Mouse (Mus musculus) myocyte (in vitro differentiated cells): ENCODE measurements around the gene Sulf2. TPM values are rescaled to one million over a fixed set of nuclear protein-coding genes. Genes with fewer than 3 reads are reported as not detected.

Source experiments
- H3K27me3 ChIP-seq: one replicate; pipeline ENCODE4 v1.6.1; 2011; ENCODE audit not compliant: control insufficient read depth, insufficient read depth, insufficient read length
- H3K36me3 ChIP-seq: one replicate; pipeline ENCODE4 v1.6.1; 2011; ENCODE audit not compliant: control insufficient read depth, insufficient read depth
- H3K4me2 ChIP-seq: one replicate; pipeline ENCODE4 v1.6.1; 2011; ENCODE audit warnings: low read depth, control low read depth
- H3K4me3 ChIP-seq: one replicate; pipeline ENCODE4 v1.5.1; 2011; ENCODE audit warnings: mild to moderate bottlenecking, control low read depth, moderate library complexity
- H3K79me2 ChIP-seq: one replicate; pipeline ENCODE4 v1.6.1; 2011; ENCODE audit not compliant: control insufficient read depth, insufficient read depth
- H3ac ChIP-seq: one replicate; pipeline ENCODE4 v1.6.1; 2011; ENCODE audit not compliant: control insufficient read depth, insufficient read length
- CEBPB ChIP-seq: IDR thresholded peaks from 2 replicates; pipeline ENCODE4 v1.6.1; 2011; ENCODE audit warnings: mild to moderate bottlenecking, moderate library complexity; ENCODE audit not compliant: poor library complexity, insufficient read depth, severe bottlenecking
- E2F4 ChIP-seq: IDR thresholded peaks from one replicate; pipeline ENCODE4 v1.6.1; 2011; ENCODE audit warnings: mild to moderate bottlenecking, control low read depth, moderate library complexity; ENCODE audit not compliant: insufficient read depth
- MAX ChIP-seq: IDR thresholded peaks from one replicate; pipeline ENCODE4 v1.6.1; 2011; ENCODE audit warnings: low read depth, mild to moderate bottlenecking, control low read depth
- MYOD1 ChIP-seq, 3 experiments: IDR thresholded peaks; one replicate each; pipeline ENCODE4 v1.6.1; 2011; ENCODE audit warnings: control low read depth in 2 of 3, low read depth in 2 of 3, mild to moderate bottlenecking in 2 of 3, moderate library complexity in 1 of 3; ENCODE audit not compliant: insufficient read length in 2 of 3, control insufficient read depth in 1 of 3
- MYOG ChIP-seq, 3 experiments: IDR thresholded peaks; one replicate each; pipeline ENCODE4 v1.6.1; 2011; ENCODE audit warnings: control low read depth in 2 of 3, low read depth in 2 of 3, mild to moderate bottlenecking in 2 of 3; ENCODE audit not compliant: insufficient read length in 2 of 3, control insufficient read depth in 1 of 3, insufficient read depth in 1 of 3
- POLR2A ChIP-seq: IDR thresholded peaks from one replicate; pipeline ENCODE4 v1.6.1; 2011; ENCODE audit warnings: low read depth, mild to moderate bottlenecking, control low read depth, moderate library complexity; ENCODE audit not compliant: insufficient read length
- POLR2AphosphoS2 ChIP-seq: IDR thresholded peaks from one replicate; pipeline ENCODE4 v1.6.1; 2011; ENCODE audit warnings: low read depth, control low read depth; ENCODE audit not compliant: insufficient read length
- REST ChIP-seq: IDR thresholded peaks from one replicate; pipeline ENCODE4 v1.6.1; 2011; ENCODE audit warnings: mild to moderate bottlenecking, control low read depth, moderate library complexity; ENCODE audit not compliant: insufficient read depth, insufficient read length
- SRF ChIP-seq: IDR thresholded peaks from one replicate; pipeline ENCODE4 v1.6.1; 2011; ENCODE audit warnings: low read depth; ENCODE audit not compliant: control insufficient read depth, insufficient read length
- TCF12 ChIP-seq: IDR thresholded peaks from one replicate; pipeline ENCODE4 v1.6.1; 2011; ENCODE audit warnings: mild to moderate bottlenecking, control low read depth; ENCODE audit not compliant: poor library complexity, insufficient read depth, severe bottlenecking
- TCF3 ChIP-seq: IDR thresholded peaks from one replicate; pipeline ENCODE4 v1.6.1; 2011; ENCODE audit warnings: low read depth, control low read depth; ENCODE audit not compliant: insufficient read length
- USF1 ChIP-seq: IDR thresholded peaks from one replicate; pipeline ENCODE4 v1.6.1; 2011; ENCODE audit warnings: low read depth, mild to moderate bottlenecking, control low read depth, moderate library complexity
- polyA plus RNA-seq: library from polyadenylated mRNA; unstranded; fragments of >200 nt; fragmentation: generic; extraction: Trizol; gene quantifications from one replicate; pipeline ENCODE4 v1.2.1, GENCODE M21; 2012; ENCODE audit warnings: missing spikeins

Gene Sulf2
- polyA plus RNA-seq, 1 experiment, result 36.7 TPM

- Histone ChIP-seq H3ac (no peak overlapping the region), H3K27me3 (no peaks in the 10 kb centered on the region), H3K4me2 (no peak overlapping the region), H3K36me3 (no peaks in the 10 kb centered on the region), H3K4me3 (no peak overlapping the region), H3K79me2 (no peaks in the 10 kb centered on the region)
- no peak for TF ChIP-seq CEBPB
- no peak for TF ChIP-seq MYOD1 (IDR thresholded peaks at IDR 0.05; ENCODE audit: control insufficient read depth in 1 of 3, insufficient read length in 2 of 3, low read depth in 2 of 3)
- TF ChIP-seq REST, result no peak
- no peak for TF ChIP-seq TCF12
- TF ChIP-seq MAX, result no peak
These were observed 13.4 kb upstream of the Sulf2 start for GRCm38 (mm10) chr2:166168868-166169267.

GRCm38 (mm10) chr2:166167387-166167786 lies 11.9 kb upstream of the Sulf2 start:
- no peak for TF ChIP-seq MYOG (IDR thresholded peaks at IDR 0.05; ENCODE audit: control insufficient read depth in 1 of 3, insufficient read depth in 1 of 3, insufficient read length in 2 of 3, low read depth in 2 of 3)
- TF ChIP-seq TCF3, result no peak
- TF ChIP-seq MYOD1 (IDR thresholded peaks at IDR 0.05; ENCODE audit: control insufficient read depth in 1 of 3, insufficient read length in 2 of 3, low read depth in 2 of 3), result peak in 1 of 3 experiments; percentile 1
- no peaks in the 10 kb centered on the region for H3K27me3 ChIP-seq
- H3K4me3 ChIP-seq, result no peak overlapping the region
- no peak overlapping the region for H3ac ChIP-seq
- no peaks in the 10 kb centered on the region for H3K36me3 ChIP-seq
- H3K4me2 ChIP-seq, result peak overlapping the region; percentile 36
- no peaks in the 10 kb centered on the region for H3K79me2 ChIP-seq

DNA sequence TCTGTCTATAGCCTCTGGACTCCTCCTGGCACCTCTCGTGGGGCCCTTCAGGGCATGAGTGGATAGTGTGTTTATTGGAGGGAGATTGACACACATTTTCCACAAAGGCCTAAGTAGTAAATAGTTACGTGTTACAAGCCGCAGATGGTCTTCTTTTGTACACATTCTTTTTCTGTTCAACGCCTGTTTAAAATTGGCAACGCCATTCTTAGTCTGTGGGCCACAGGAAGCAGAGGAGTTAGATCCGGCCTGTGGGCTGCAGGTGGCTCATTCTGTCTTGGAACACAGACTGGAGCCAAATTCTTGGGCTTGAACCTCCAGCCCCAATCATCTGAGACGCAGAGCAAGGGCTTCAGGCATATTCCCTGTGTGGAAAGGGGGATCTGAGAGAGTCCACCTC lies 9.9 kb upstream of the Sulf2 start:
- Histone ChIP-seq H3ac (no peak overlapping the region), H3K4me3 (no peak overlapping the region), H3K79me2 (no peaks in the 10 kb centered on the region), H3K4me2 (no peak overlapping the region), H3K36me3 (no peaks in the 10 kb centered on the region), H3K27me3 (no peaks in the 10 kb centered on the region)
- no peak for TF ChIP-seq TCF12
- no peak for TF ChIP-seq USF1
- TF ChIP-seq MYOG (IDR thresholded peaks at IDR 0.05; ENCODE audit: control insufficient read depth in 1 of 3, insufficient read depth in 1 of 3, insufficient read length in 2 of 3, low read depth in 2 of 3), result no peak
- TF ChIP-seq POLR2A, result no peak
- TF ChIP-seq MAX, result no peak

DNA sequence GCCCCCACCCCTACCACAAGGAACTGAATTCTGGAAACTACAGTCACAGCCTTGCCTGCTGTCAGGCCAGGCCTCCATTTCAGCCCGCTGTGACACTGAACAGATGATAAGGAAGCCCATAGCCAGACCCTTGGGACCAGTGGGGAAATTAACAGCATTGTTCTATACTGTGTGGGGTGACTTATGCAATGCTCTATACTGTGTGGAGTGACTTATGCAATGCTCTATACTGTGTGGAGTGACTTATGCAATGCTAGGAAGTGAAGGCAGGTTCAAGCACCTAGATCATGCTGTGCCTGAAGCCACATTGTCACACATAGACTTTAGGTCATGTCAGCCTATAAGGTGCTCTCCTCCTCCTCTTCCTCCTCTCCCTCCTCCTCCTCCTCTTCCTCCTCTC lies 9.1 kb upstream of the Sulf2 start:
- H3K36me3 ChIP-seq, result no peaks in the 10 kb centered on the region
- H3K4me3 ChIP-seq, result no peak overlapping the region
- TF ChIP-seq USF1 (no peak), MYOG (IDR thresholded peaks at IDR 0.05; ENCODE audit: control insufficient read depth in 1 of 3, insufficient read depth in 1 of 3, insufficient read length in 2 of 3, low read depth in 2 of 3) (no peak)
- H3K79me2 ChIP-seq, result no peaks in the 10 kb centered on the region
- H3ac ChIP-seq, result no peak overlapping the region
- H3K4me2 ChIP-seq, result no peak overlapping the region
- no peaks in the 10 kb centered on the region for H3K27me3 ChIP-seq

DNA sequence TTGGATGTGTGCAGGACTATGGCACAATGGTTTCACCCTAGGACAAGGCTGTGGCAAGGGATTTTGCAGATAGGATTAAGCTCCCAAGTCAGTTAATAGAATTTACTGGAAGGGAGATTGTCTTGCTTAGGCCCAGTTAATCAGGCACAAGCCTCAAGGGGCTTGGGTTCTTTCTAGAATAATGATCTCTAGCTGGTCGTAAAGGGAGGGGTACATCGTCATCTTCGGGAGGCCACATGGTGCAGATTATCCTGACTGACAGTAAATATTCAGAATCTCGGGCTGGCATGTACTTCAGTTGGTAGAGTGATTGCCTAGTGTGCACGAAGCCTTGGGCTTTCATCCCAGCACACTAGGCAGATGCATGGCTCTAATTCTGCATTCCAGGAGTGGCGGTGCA lies 8.5 kb upstream of the Sulf2 start:
- H3ac ChIP-seq, result no peak overlapping the region
- TF ChIP-seq E2F4 (no peak), CEBPB (no peak), MAX (no peak), SRF (no peak), USF1 (no peak), TCF12 (no peak), MYOG (IDR thresholded peaks at IDR 0.05; ENCODE audit: control insufficient read depth in 1 of 3, insufficient read depth in 1 of 3, insufficient read length in 2 of 3, low read depth in 2 of 3) (no peak), MYOD1 (IDR thresholded peaks at IDR 0.05; ENCODE audit: control insufficient read depth in 1 of 3, insufficient read length in 2 of 3, low read depth in 2 of 3) (no peak), POLR2A (no peak), POLR2AphosphoS2 (no peak), REST (no peak), TCF3 (no peak)

DNA sequence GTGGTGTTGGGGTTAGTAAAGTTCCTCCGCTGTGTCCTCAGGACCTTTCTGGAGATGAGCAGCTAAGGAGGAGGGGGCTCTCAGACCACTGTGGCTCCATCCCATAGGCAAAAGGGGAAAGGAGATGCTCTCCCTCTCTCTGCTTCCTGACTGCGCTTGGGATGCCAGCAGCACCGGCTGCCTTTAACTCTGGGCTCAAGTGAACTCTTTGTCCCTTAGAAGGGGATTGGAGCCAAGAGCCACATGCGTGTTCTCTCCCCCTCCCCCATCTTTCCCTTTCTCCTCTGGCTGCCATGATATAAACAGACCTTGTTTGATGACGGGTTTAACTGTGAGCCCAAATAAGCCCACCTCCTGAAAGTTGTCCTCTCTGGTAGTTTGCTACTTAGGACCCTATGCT lies 7.8 kb upstream of the Sulf2 start:
- H3K36me3 ChIP-seq, result no peaks in the 10 kb centered on the region
- TF ChIP-seq CEBPB (no peak), TCF3 (no peak)
- H3K4me3 ChIP-seq, result no peak overlapping the region
- H3K27me3 ChIP-seq, result no peaks in the 10 kb centered on the region
- H3K4me2 ChIP-seq, result no peak overlapping the region
- H3K79me2 ChIP-seq, result no peaks in the 10 kb centered on the region
- H3ac ChIP-seq, result no peak overlapping the region

More for the DNA sequence above, 8.5 kb upstream of the Sulf2 start:
- Histone ChIP-seq H3K79me2 (no peaks in the 10 kb centered on the region), H3K27me3 (no peaks in the 10 kb centered on the region), H3K4me2 (no peak overlapping the region), H3K4me3 (no peak overlapping the region), H3K36me3 (no peaks in the 10 kb centered on the region)
